Mouse (Mus musculus): ENCODE measurements around the gene Garnl3. TPM values are rescaled to one million over a fixed set of nuclear protein-coding genes. Genes with fewer than 3 reads are reported as not detected.
A peak's percentile ranks its signal among the peaks of the same experiment; 100 is the strongest.

Garnl3 gene
- polyA plus RNA-seq, 1 experiment from 2014 or later = 8.3 TPM

- H3K27ac ChIP-seq (ENCODE audit: low read length) = no peak overlapping the region
- WGBS = 46% methylated on average over 1 of the region's 1 CpGs
- ATAC-seq (replicated peaks; ENCODE audit: extremely low read depth, insufficient read depth, low FRiP score) = no peak
- no peak overlapping the region for H3K9ac ChIP-seq (ENCODE audit: low read length)
- H3K4me2 ChIP-seq (ENCODE audit: low read depth, low read length) = no peak overlapping the region
- no peaks in the 10 kb centered on the region for H3K9me3 ChIP-seq (replicated peaks; ENCODE audit: control insufficient read depth, low read length)
- no peak overlapping the region for H3K4me3 ChIP-seq (ENCODE audit: low read length)
- no peaks in the 10 kb centered on the region for H3K27me3 ChIP-seq (ENCODE audit: control insufficient read depth, insufficient read depth, low read length)
- no peaks in the 10 kb centered on the region for H3K4me1 ChIP-seq (ENCODE audit: control insufficient read depth, insufficient read depth, low read length)
- no peaks in the 10 kb centered on the region for H3K36me3 ChIP-seq (ENCODE audit: control insufficient read depth, insufficient read depth)
Measured at GRCm38 (mm10) chr2:33035297-33035696, 96.2 kb downstream of the Garnl3 start.

GRCm38 (mm10) chr2:33033281-33033680 lies 98.2 kb downstream of the Garnl3 start:
- no peak overlapping the region for H3K4me2 ChIP-seq (ENCODE audit: low read depth, low read length)
- 90% methylated on average over 7 of the region's 7 CpGs for WGBS
- ATAC-seq (replicated peaks; ENCODE audit: extremely low read depth, insufficient read depth, low FRiP score) = no peak

GRCm38 (mm10) chr2:33032391-33033062 lies 98.9 kb downstream of the Garnl3 start:
- H3K27ac ChIP-seq (ENCODE audit: low read length) = peak overlapping the region; percentile 52; the same call in 1 of the 2 replicates
- no peak overlapping the region for H3K4me3 ChIP-seq (ENCODE audit: low read length)
- no peaks in the 10 kb centered on the region for H3K9me3 ChIP-seq (replicated peaks; ENCODE audit: control insufficient read depth, low read length)
- no peaks in the 10 kb centered on the region for H3K27me3 ChIP-seq (ENCODE audit: control insufficient read depth, insufficient read depth, low read length)
- no peaks in the 10 kb centered on the region for H3K36me3 ChIP-seq (ENCODE audit: control insufficient read depth, insufficient read depth)
- WGBS = 67% methylated on average over 5 of the region's 5 CpGs
- peak; percentile 37; the same call in 1 of the 2 replicates for ATAC-seq (replicated peaks; ENCODE audit: extremely low read depth, insufficient read depth, low FRiP score)
- no peak overlapping the region for H3K9ac ChIP-seq (ENCODE audit: low read length)
- H3K4me2 ChIP-seq (ENCODE audit: low read depth, low read length) = no peak overlapping the region
- H3K4me1 ChIP-seq (ENCODE audit: control insufficient read depth, insufficient read depth, low read length) = no peaks in the 10 kb centered on the region

More at GRCm38 (mm10) chr2:33033281-33033680, 98.2 kb downstream of the Garnl3 start:
- no peak overlapping the region for H3K4me3 ChIP-seq (ENCODE audit: low read length)
- H3K9me3 ChIP-seq (replicated peaks; ENCODE audit: control insufficient read depth, low read length) = no peaks in the 10 kb centered on the region
- H3K36me3 ChIP-seq (ENCODE audit: control insufficient read depth, insufficient read depth) = no peaks in the 10 kb centered on the region
- H3K27ac ChIP-seq (ENCODE audit: low read length) = no peak overlapping the region
- no peaks in the 10 kb centered on the region for H3K27me3 ChIP-seq (ENCODE audit: control insufficient read depth, insufficient read depth, low read length)
- no peaks in the 10 kb centered on the region for H3K4me1 ChIP-seq (ENCODE audit: control insufficient read depth, insufficient read depth, low read length)
- H3K9ac ChIP-seq (ENCODE audit: low read length) = no peak overlapping the region

- no peaks in the 10 kb centered on the region for H3K36me3 ChIP-seq (ENCODE audit: control insufficient read depth, insufficient read depth)
- no peak overlapping the region for H3K4me3 ChIP-seq (ENCODE audit: low read length)
- H3K9me3 ChIP-seq (replicated peaks; ENCODE audit: control insufficient read depth, low read length) = no peaks in the 10 kb centered on the region
- WGBS = 68% methylated on average over 4 of the region's 4 CpGs
- H3K4me2 ChIP-seq (ENCODE audit: low read depth, low read length) = no peak overlapping the region
- no peak for ATAC-seq (replicated peaks; ENCODE audit: extremely low read depth, insufficient read depth, low FRiP score)
- no peak overlapping the region for H3K9ac ChIP-seq (ENCODE audit: low read length)
- H3K4me1 ChIP-seq (ENCODE audit: control insufficient read depth, insufficient read depth, low read length) = peaks cover 3% of the 10 kb centered on the region; the same call in 1 of the 2 replicates
- H3K27me3 ChIP-seq (ENCODE audit: control insufficient read depth, insufficient read depth, low read length) = no peaks in the 10 kb centered on the region
- no peak overlapping the region; the same call in 1 of the 2 replicates for H3K27ac ChIP-seq (ENCODE audit: low read length)
Measured at GRCm38 (mm10) chr2:33025040-33025439, 106.4 kb downstream of the Garnl3 start.

- ATAC-seq (replicated peaks; ENCODE audit: extremely low read depth, insufficient read depth, low FRiP score) = peak; percentile 32; the same call in 1 of the 2 replicates
- H3K27ac ChIP-seq (ENCODE audit: low read length) = peak overlapping the region; percentile 3; the same call in 1 of the 2 replicates
- 59% methylated on average over 10 of the region's 10 CpGs for WGBS
Measured at GRCm38 (mm10) chr2:33024564-33024963, 106.9 kb downstream of the Garnl3 start.

GRCm38 (mm10) chr2:33022846-33023245 lies 108.6 kb downstream of the Garnl3 start:
- Histone ChIP-seq H3K4me3 (ENCODE audit: low read length) (no peak overlapping the region), H3K36me3 (ENCODE audit: control insufficient read depth, insufficient read depth) (no peaks in the 10 kb centered on the region), H3K27me3 (ENCODE audit: control insufficient read depth, insufficient read depth, low read length) (no peaks in the 10 kb centered on the region), H3K4me1 (ENCODE audit: control insufficient read depth, insufficient read depth, low read length) (peaks cover 3% of the 10 kb centered on the region; the same call in 1 of the 2 replicates), H3K9ac (ENCODE audit: low read length) (no peak overlapping the region), H3K27ac (ENCODE audit: low read length) (no peak overlapping the region), H3K9me3 (replicated peaks; ENCODE audit: control insufficient read depth, low read length) (no peaks in the 10 kb centered on the region), H3K4me2 (ENCODE audit: low read depth, low read length) (no peak overlapping the region)
- 69% methylated on average over 6 of the region's 6 CpGs for WGBS
- ATAC-seq (replicated peaks; ENCODE audit: extremely low read depth, insufficient read depth, low FRiP score) = no peak

More at GRCm38 (mm10) chr2:33024564-33024963, 106.9 kb downstream of the Garnl3 start:
- Histone ChIP-seq H3K27me3 (ENCODE audit: control insufficient read depth, insufficient read depth, low read length) (no peaks in the 10 kb centered on the region), H3K4me1 (ENCODE audit: control insufficient read depth, insufficient read depth, low read length) (peaks cover 3% of the 10 kb centered on the region; the same call in 1 of the 2 replicates), H3K36me3 (ENCODE audit: control insufficient read depth, insufficient read depth) (no peaks in the 10 kb centered on the region), H3K9ac (ENCODE audit: low read length) (no peak overlapping the region), H3K9me3 (replicated peaks; ENCODE audit: control insufficient read depth, low read length) (no peaks in the 10 kb centered on the region), H3K4me3 (ENCODE audit: low read length) (no peak overlapping the region), H3K4me2 (ENCODE audit: low read depth, low read length) (no peak overlapping the region)

GRCm38 (mm10) chr2:33018026-33018425 lies 113.4 kb downstream of the Garnl3 start:
- 3% methylated on average over 6 of the region's 6 CpGs for WGBS

GRCm38 (mm10) chr2:33017191-33017590 lies 114.3 kb downstream of the Garnl3 start:
- Histone ChIP-seq H3K9me3 (replicated peaks; ENCODE audit: control insufficient read depth, low read length) (no peaks in the 10 kb centered on the region), H3K4me2 (ENCODE audit: low read depth, low read length) (no peak overlapping the region), H3K9ac (ENCODE audit: low read length) (no peak overlapping the region), H3K4me3 (ENCODE audit: low read length) (no peak overlapping the region), H3K27ac (ENCODE audit: low read length) (no peak overlapping the region), H3K36me3 (ENCODE audit: control insufficient read depth, insufficient read depth) (no peaks in the 10 kb centered on the region), H3K4me1 (ENCODE audit: control insufficient read depth, insufficient read depth, low read length) (no peaks in the 10 kb centered on the region), H3K27me3 (ENCODE audit: control insufficient read depth, insufficient read depth, low read length) (no peaks in the 10 kb centered on the region)
- ATAC-seq (replicated peaks; ENCODE audit: extremely low read depth, insufficient read depth, low FRiP score) = no peak
- WGBS = 64% methylated on average over 2 of the region's 2 CpGs

More at GRCm38 (mm10) chr2:33018026-33018425, 113.4 kb downstream of the Garnl3 start:
- Histone ChIP-seq H3K4me3 (ENCODE audit: low read length) (no peak overlapping the region), H3K4me1 (ENCODE audit: control insufficient read depth, insufficient read depth, low read length) (no peaks in the 10 kb centered on the region), H3K9ac (ENCODE audit: low read length) (no peak overlapping the region), H3K4me2 (ENCODE audit: low read depth, low read length) (no peak overlapping the region), H3K27ac (ENCODE audit: low read length) (no peak overlapping the region), H3K36me3 (ENCODE audit: control insufficient read depth, insufficient read depth) (no peaks in the 10 kb centered on the region), H3K9me3 (replicated peaks; ENCODE audit: control insufficient read depth, low read length) (no peaks in the 10 kb centered on the region), H3K27me3 (ENCODE audit: control insufficient read depth, insufficient read depth, low read length) (no peaks in the 10 kb centered on the region)
- ATAC-seq (replicated peaks; ENCODE audit: extremely low read depth, insufficient read depth, low FRiP score) = no peak

- H3K9me3 ChIP-seq (replicated peaks; ENCODE audit: control insufficient read depth, low read length) = no peaks in the 10 kb centered on the region
- no peak overlapping the region for H3K9ac ChIP-seq (ENCODE audit: low read length)
- ATAC-seq (replicated peaks; ENCODE audit: extremely low read depth, insufficient read depth, low FRiP score) = no peak
- H3K4me1 ChIP-seq (ENCODE audit: control insufficient read depth, insufficient read depth, low read length) = no peaks in the 10 kb centered on the region
- WGBS = 78% methylated on average over 5 of the region's 5 CpGs
- H3K27me3 ChIP-seq (ENCODE audit: control insufficient read depth, insufficient read depth, low read length) = no peaks in the 10 kb centered on the region
- no peak overlapping the region for H3K4me3 ChIP-seq (ENCODE audit: low read length)
- H3K4me2 ChIP-seq (ENCODE audit: low read depth, low read length) = no peak overlapping the region
- no peaks in the 10 kb centered on the region for H3K36me3 ChIP-seq (ENCODE audit: control insufficient read depth, insufficient read depth)
- H3K27ac ChIP-seq (ENCODE audit: low read length) = no peak overlapping the region
Measured at GRCm38 (mm10) chr2:33014877-33015276, 116.6 kb downstream of the Garnl3 start.
